Mouse (Mus musculus) spleen, postnatal 10 days (tissue): Measurements from ENCODE around the gene Olfr1389.
"Not testable (repeated sequence)": the region's sequence is repeated elsewhere in the genome, so short reads cannot be mapped to it uniquely, and the experiment has no call there.

Source experiments
- DNase-seq, 2 experiments: peaks; one replicate each; pipeline ENCODE4 v3.0.0; 2021 to 2022; ENCODE audit warnings: low spot score in 2 of 2

Olfr1389 gene

GRCm38 (mm10) chr11:49422767-49423166, at the start of gene Olfr1389:
Gene Olfr1389, plus strand, starts transcription at chr11:49423067.
- no peak for DNase-seq

GRCm38 (mm10) chr11:49383133-49383532, 39.7 kb upstream of the Olfr1389 start:
- no peak for DNase-seq

GRCm38 (mm10) chr11:49386118-49386517, 36.7 kb upstream of the Olfr1389 start:
- DNase-seq: not testable (repeated sequence)

GRCm38 (mm10) chr11:49392707-49393106, 30.2 kb upstream of the Olfr1389 start:
- not testable (repeated sequence) for DNase-seq

- no peak for DNase-seq
Observed at GRCm38 (mm10) chr11:49406784-49407183, 16.1 kb upstream of the Olfr1389 start.

GRCm38 (mm10) chr11:49410540-49410939, 12.3 kb upstream of the Olfr1389 start:
- no peak for DNase-seq

GRCm38 (mm10) chr11:49425257-49425927, 2.5 kb downstream of the Olfr1389 start:
- DNase-seq: no peak

GRCm38 (mm10) chr11:49429641-49430040, 6.8 kb downstream of the Olfr1389 start:
- DNase-seq: no peak

- DNase-seq: no peak
Observed at GRCm38 (mm10) chr11:49436411-49436810, 13.5 kb downstream of the Olfr1389 start, which contains the start of gene Olfr1388. Gene Olfr1388, plus strand, starts transcription at chr11:49436624.

GRCm38 (mm10) chr11:49455043-49455442, 32.2 kb downstream of the Olfr1389 start, which contains the start of gene Olfr1387:
Gene Olfr1387, plus strand, starts transcription at chr11:49455343.
- no peak for DNase-seq

GRCm38 (mm10) chr11:49464746-49465145, 41.9 kb downstream of the Olfr1389 start, which contains the start of gene Olfr1386:
Gene Olfr1386, plus strand, starts transcription at chr11:49465046.
- not testable (repeated sequence) for DNase-seq
